Mouse (Mus musculus): ENCODE measurements around the gene Mtfr1l. TPM values are rescaled to one million over a fixed set of nuclear protein-coding genes. Genes with fewer than 3 reads are reported as not detected.
A peak's percentile ranks its signal among the peaks of the same experiment; 100 is the strongest.

Gene Mtfr1l
- total and polyA plus RNA-seq, 3 experiments, result 52.0 to 88.3 TPM; not detected in 1

- H3K27ac ChIP-seq (ENCODE audit: control insufficient read depth, low read depth, low read length), result peak overlapping the region; percentile 25
Observed at GRCm38 (mm10) chr4:134525806-134526205, 9.4 kb downstream of the Mtfr1l start.

GRCm38 (mm10) chr4:134523447-134523846, 11.7 kb downstream of the Mtfr1l start:
- TF ChIP-seq ZNF384 (IDR thresholded peaks at IDR 0.05; ENCODE audit: low read depth, low read length) (no peak), CHD1 (IDR thresholded peaks at IDR 0.05; ENCODE audit: low read depth, low read length) (no peak), SIN3A (IDR thresholded peaks at IDR 0.05; ENCODE audit: low read length) (no peak), HCFC1 (IDR thresholded peaks at IDR 0.05; ENCODE audit: low read depth, low read length) (no peak), RCOR1 (IDR thresholded peaks at IDR 0.05; ENCODE audit: low read depth, low read length) (no peak), UBTF (IDR thresholded peaks at IDR 0.05; ENCODE audit: borderline replicate concordance, insufficient read depth, low read depth, low read length) (no peak), CTCF (IDR thresholded peaks at IDR 0.05 in 2 of 3, conservative IDR thresholded peaks at IDR 0.05 in 1 of 3; ENCODE audit: control insufficient read depth in 1 of 3, insufficient read depth in 1 of 3, low read depth in 2 of 3, low read length in 3 of 3, poor library complexity in 1 of 3, severe bottlenecking in 1 of 3) (no peak), SMC3 (IDR thresholded peaks at IDR 0.05; ENCODE audit: low read depth, low read length) (no peak), USF2 (IDR thresholded peaks at IDR 0.05; ENCODE audit: borderline replicate concordance in 1 of 2, insufficient read depth in 1 of 2, low read depth in 1 of 2, low read length in 2 of 2) (no peak), EP300 (IDR thresholded peaks at IDR 0.05; ENCODE audit: low read depth in 1 of 2, low read length in 2 of 2) (no peak)

More at GRCm38 (mm10) chr4:134525806-134526205, 9.4 kb downstream of the Mtfr1l start:
- no peak overlapping the region for H3K4me3 ChIP-seq (ENCODE audit: control insufficient read depth in 1 of 2, insufficient read depth in 1 of 2, low read depth in 2 of 2, low read length in 2 of 2)
- no peak overlapping the region for H3K9ac ChIP-seq (ENCODE audit: control insufficient read depth, low read depth, low read length, poor library complexity, severe bottlenecking)
- TF ChIP-seq MAX (IDR thresholded peaks at IDR 0.05; ENCODE audit: low read length), result no peak
- no peak for TF ChIP-seq EP300 (IDR thresholded peaks at IDR 0.05; ENCODE audit: low read depth in 1 of 2, low read length in 2 of 2)
- no peak for TF ChIP-seq POLR2AphosphoS2 (IDR thresholded peaks at IDR 0.05; ENCODE audit: low read length)
- TF ChIP-seq ZC3H11A (IDR thresholded peaks at IDR 0.05; ENCODE audit: low read depth, low read length), result no peak
- no peak for TF ChIP-seq ZKSCAN1 (IDR thresholded peaks at IDR 0.05; ENCODE audit: low read depth, low read length)
- no peak for TF ChIP-seq TAL1 (IDR thresholded peaks at IDR 0.05; ENCODE audit: low read length)
- TF ChIP-seq POLR2A (IDR thresholded peaks at IDR 0.05; ENCODE audit: control insufficient read depth in 1 of 2, insufficient read depth in 1 of 2, low read depth in 1 of 2, low read length in 2 of 2, poor library complexity in 1 of 2), result no peak
- TF ChIP-seq USF1 (IDR thresholded peaks at IDR 0.05; ENCODE audit: low read depth, low read length), result no peak
- TF ChIP-seq NRF1 (IDR thresholded peaks at IDR 0.05; ENCODE audit: insufficient read depth, low read depth, low read length, poor library complexity, severe bottlenecking), result no peak
- no peak for TF ChIP-seq MAZ (IDR thresholded peaks at IDR 0.05; ENCODE audit: low read depth, low read length)
- TF ChIP-seq MEF2A (IDR thresholded peaks at IDR 0.05; ENCODE audit: extremely low read depth, insufficient replicate concordance, low read depth, low read length, poor library complexity, severe bottlenecking), result no peak
- no peak for TF ChIP-seq RAD21 (IDR thresholded peaks at IDR 0.05; ENCODE audit: low read depth, low read length)
- no peak for TF ChIP-seq E2F4 (IDR thresholded peaks at IDR 0.05; ENCODE audit: borderline replicate concordance, low read depth, low read length)
- no peak for TF ChIP-seq POLR2AphosphoS5 (IDR thresholded peaks at IDR 0.05; ENCODE audit: borderline replicate concordance, low read depth, low read length)
- no peak for TF ChIP-seq KAT2A (conservative IDR thresholded peaks at IDR 0.05; ENCODE audit: low read depth, low read length)
- no peak for TF ChIP-seq TCF12 (IDR thresholded peaks at IDR 0.05; ENCODE audit: low read depth, low read length)
- TF ChIP-seq MXI1 (IDR thresholded peaks at IDR 0.05; ENCODE audit: low read depth, low read length), result no peak
- TF ChIP-seq ELF1 (IDR thresholded peaks at IDR 0.05; ENCODE audit: low read depth, low read length), result no peak
- H3K79me2 ChIP-seq (ENCODE audit: control insufficient read depth, insufficient read depth, low read length, poor library complexity), result peaks cover 1% of the 10 kb centered on the region; the same call in 1 of the 2 replicates
- DNase-seq (ENCODE audit: low read depth, low spot score), result no peak
- H3K9me3 ChIP-seq (replicated peaks; ENCODE audit: insufficient read depth, low read length), result no peaks in the 10 kb centered on the region
- H3K27me3 ChIP-seq (ENCODE audit: control insufficient read depth in 1 of 2, insufficient read depth in 2 of 2, low read length in 2 of 2), result no peaks in the 10 kb centered on the region
- peaks cover 9 to 13% of the 10 kb centered on the region in 2 experiments for H3K36me3 ChIP-seq (ENCODE audit: control insufficient read depth in 1 of 2, insufficient read depth in 2 of 2, low read length in 2 of 2)
- peaks cover 0 to 6% of the 10 kb centered on the region in 2 experiments; a peak in 2 of 4 replicates for H3K4me1 ChIP-seq (ENCODE audit: control insufficient read depth in 1 of 2, insufficient read depth in 2 of 2, low read length in 2 of 2)

More at GRCm38 (mm10) chr4:134523447-134523846, 11.7 kb downstream of the Mtfr1l start:
- peaks cover 0 to 6% of the 10 kb centered on the region in 2 experiments; a peak in 2 of 4 replicates for H3K4me1 ChIP-seq (ENCODE audit: control insufficient read depth in 1 of 2, insufficient read depth in 2 of 2, low read length in 2 of 2)
- no peaks in the 10 kb centered on the region for H3K9me3 ChIP-seq (replicated peaks; ENCODE audit: insufficient read depth, low read length)
- peaks cover 4 to 13% of the 10 kb centered on the region in 2 experiments for H3K36me3 ChIP-seq (ENCODE audit: control insufficient read depth in 1 of 2, insufficient read depth in 2 of 2, low read length in 2 of 2)
- no peaks in the 10 kb centered on the region for H3K27me3 ChIP-seq (ENCODE audit: control insufficient read depth in 1 of 2, insufficient read depth in 2 of 2, low read length in 2 of 2)
- H3K4me3 ChIP-seq (ENCODE audit: control insufficient read depth in 1 of 2, insufficient read depth in 1 of 2, low read depth in 2 of 2, low read length in 2 of 2), result no peak overlapping the region
- no peak overlapping the region for H3K27ac ChIP-seq (ENCODE audit: control insufficient read depth, low read depth, low read length)
- H3K79me2 ChIP-seq (ENCODE audit: control insufficient read depth, insufficient read depth, low read length, poor library complexity), result peaks cover 4% of the 10 kb centered on the region; the same call in 1 of the 2 replicates
- no peak overlapping the region for H3K9ac ChIP-seq (ENCODE audit: control insufficient read depth, low read depth, low read length, poor library complexity, severe bottlenecking)
- no peak for DNase-seq (ENCODE audit: low read depth, low spot score)

Data from MEL (cell line).